ENCODE assay signal across 9 mouse cellular contexts in genomic region chr9:45945721-45946120, GRCm38 (mm10). TPM values are rescaled to one million over a fixed set of nuclear protein-coding genes. Genes with fewer than 3 reads are reported as not detected.
DNase-seq lines count a peak whose midpoint lies in the region; ATAC-seq lines count a peak whose summit lies in the region.
"Had no signal": no experiment of that assay in that cellular context is flagged by ENCODE, and none has a peak within 500 bp of the region (broad histone marks: within the 10 kb centered on the region; RNA-seq: fewer than 3 reads in every experiment).

No protein-coding gene starts in this region.

- 0 out of 2 replicates have a peak, but pooled peaks have one; percentile 9 for ATAC-seq in megakaryocyte progenitor cell, adult 5-6 weeks (replicated peaks; ENCODE audit: poor library complexity)

- peak; percentile 7 for DNase-seq in urinary bladder, postnatal 25 days (ENCODE audit: low spot score)
- DNase-seq in urinary bladder, postnatal 10 days (ENCODE audit: low spot score) = no peak
- DNase-seq in cerebellum, adult 8-10 months = peak; percentile 56
- DNase-seq in adrenal gland, adult 8-10 months = no peak
- DNase-seq in left cerebral cortex, adult 8-10 months (ENCODE audit: low spot score in 2 of 2) = no peak
- DNase-seq in heart, postnatal 4 days = no peak
- DNase-seq: lung, postnatal 14 days; right cerebral cortex, postnatal 14 days had no signal

RNA-seq across cellular contexts. Expression of gene Sidt2, which starts 9.3 kb away (rescaled TPM):
- total RNA-seq in megakaryocyte progenitor cell, adult 5-6 weeks (2015) = 29.4 and 32.7 TPM in 2 replicates
- total RNA-seq in megakaryocyte progenitor cell, adult 5-6 weeks (2017) = 15.3 and 21.9 TPM in 2 replicates
- 100 to 1,000 TPM; 180 to 380 (median 226) TPM for total RNA-seq in adrenal gland, adult 8-10 months (2022)
- 10 to 100 TPM; 77.9 to 79.8 (median 78.2) TPM for total RNA-seq in left cerebral cortex, adult 8-10 months (2022)
- total RNA-seq in heart, postnatal 4 days (2021) = 10 to 100 TPM; 57.1 to 67.0 TPM

RNA-seq across cellular contexts. Expression of gene Tagln, which starts 9.9 kb away (rescaled TPM):
- total RNA-seq in megakaryocyte progenitor cell, adult 5-6 weeks (2015) = 0.10 TPM in 2 replicates
- total RNA-seq in megakaryocyte progenitor cell, adult 5-6 weeks (2017) = not detected in 2 replicates
- total RNA-seq in adrenal gland, adult 8-10 months (2022) = 100 to 1,000 TPM in 3 of 4 experiments, 10 to 100 TPM in 1; 89.8 to 116 (median 110) TPM
- total RNA-seq in left cerebral cortex, adult 8-10 months (2022) = 10 to 100 TPM in 1 of 4 experiments, 1 to 10 TPM in 3; 8.9 to 17.1 (median 9.1) TPM
- 100 to 1,000 TPM; 111 to 124 TPM for total RNA-seq in heart, postnatal 4 days (2021)

RNA-seq across cellular contexts. Expression of gene Rnf214, which starts 39.0 kb away (rescaled TPM):
- 20.3 and 21.2 TPM in 2 replicates for total RNA-seq in megakaryocyte progenitor cell, adult 5-6 weeks (2015)
- total RNA-seq in megakaryocyte progenitor cell, adult 5-6 weeks (2017) = 26.5 and 27.4 TPM in 2 replicates
- total RNA-seq in adrenal gland, adult 8-10 months (2022) = 10 to 100 TPM; 47.5 to 69.5 (median 52.4) TPM
- 10 to 100 TPM; 72.3 to 85.7 (median 81.2) TPM for total RNA-seq in left cerebral cortex, adult 8-10 months (2022)
- 10 to 100 TPM; 36.3 to 39.4 TPM for total RNA-seq in heart, postnatal 4 days (2021)

RNA-seq across cellular contexts. Expression of gene Pcsk7, which starts 39.4 kb away (rescaled TPM):
- total RNA-seq in megakaryocyte progenitor cell, adult 5-6 weeks (2015) = 8.5 and 9.6 TPM in 2 replicates
- 11.2 and 14.4 TPM in 2 replicates for total RNA-seq in megakaryocyte progenitor cell, adult 5-6 weeks (2017)
- total RNA-seq in adrenal gland, adult 8-10 months (2022) = 10 to 100 TPM; 27.9 to 44.9 (median 36.6) TPM
- 10 to 100 TPM; 20.5 to 28.5 (median 23.0) TPM for total RNA-seq in left cerebral cortex, adult 8-10 months (2022)
- total RNA-seq in heart, postnatal 4 days (2021) = 10 to 100 TPM; 20.6 to 25.2 TPM

Comparison
In these comparisons a context has a peak if more than half of its experiments do, and no peak if none do; other contexts are left out.
1. DNase-seq: peak in urinary bladder, postnatal 25 days (single experiment) and cerebellum, adult 8-10 months (single experiment); none in urinary bladder, postnatal 10 days (single experiment), adrenal gland, adult 8-10 months (single experiment), left cerebral cortex, adult 8-10 months (0 of 2) and heart, postnatal 4 days (single experiment).
2. RNA of gene Tagln, which starts 9.9 kb away (total RNA-seq): 111 to 124 TPM in heart, postnatal 4 days, 89.8 to 116 TPM in adrenal gland, adult 8-10 months and 8.9 to 17.1 TPM in left cerebral cortex, adult 8-10 months; 0.10 TPM in megakaryocyte progenitor cell, adult 5-6 weeks; every median in the first group is over 4 times any median in the second.